Mouse (Mus musculus) thymus, adult 2 months (tissue): Measurements from ENCODE around the gene Zcchc2. TPM values are rescaled to one million over a fixed set of nuclear protein-coding genes. Genes with fewer than 3 reads are reported as not detected.

Experiments used
- DNase-seq: peaks from one replicate; pipeline ENCODE4 v3.0.0; 2021
- H3K27ac ChIP-seq: fragments of 200-500 bp; 2 replicates; pipeline ENCODE4 v1.5.1; 2012; ENCODE audit warnings: low read length, control low read depth; ENCODE audit not compliant: control insufficient read depth, insufficient read depth
- H3K27me3 ChIP-seq: fragments of 200-500 bp; 2 replicates; pipeline ENCODE4 v1.6.1; 2012; ENCODE audit warnings: mild to moderate bottlenecking, low read length, moderate library complexity, mixed read lengths; ENCODE audit not compliant: control insufficient read depth, insufficient read depth
- H3K36me3 ChIP-seq: fragments of 200-500 bp; 2 replicates; pipeline ENCODE4 v1.6.1; 2012; ENCODE audit warnings: mild to moderate bottlenecking, low read length, moderate library complexity; ENCODE audit not compliant: control insufficient read depth, insufficient read depth
- H3K4me1 ChIP-seq: fragments of 200-500 bp; replicated peaks from 2 replicates; pipeline ENCODE4 v1.6.1; 2012; ENCODE audit warnings: low read length; ENCODE audit not compliant: control insufficient read depth, insufficient read depth
- H3K4me3 ChIP-seq: fragments of 200-500 bp; 2 replicates; pipeline ENCODE4 v1.5.1; 2012; ENCODE audit warnings: mild to moderate bottlenecking, low read length, control low read depth, moderate library complexity; ENCODE audit not compliant: control insufficient read depth, insufficient read depth
- CTCF ChIP-seq: fragments of 200-500 bp; IDR thresholded peaks from 2 replicates; pipeline ENCODE4 v1.5.1; 2012; ENCODE audit warnings: mild to moderate bottlenecking, control low read depth, low read length, moderate library complexity, borderline replicate concordance; ENCODE audit not compliant: control insufficient read depth, poor library complexity, insufficient read depth; ENCODE audit errors: extremely low read depth
- POLR2A ChIP-seq: fragments of 200-500 bp; IDR thresholded peaks from 2 replicates; pipeline ENCODE4 v1.6.1; 2012; ENCODE audit warnings: mild to moderate bottlenecking, low read length, control low read depth, moderate library complexity; ENCODE audit not compliant: control insufficient read depth, poor library complexity, insufficient read depth; ENCODE audit errors: extremely low read depth
- WGBS: fragments of 180-500 bp; shearing (Covaris S2); methylation state at CpG from one replicate; pipeline ENCODE4 v1.1.7; 2018; 5-methylcytosine and 5-hydroxymethylcytosine counted together
- polyA plus RNA-seq: library from polyadenylated mRNA; depleted of rRNA; stranded (reverse); fragments of >200 nt; gene quantifications from 2 replicates; pipeline ENCODE4 v1.2.3, GENCODE M21; 2012

Zcchc2 gene
- polyA plus RNA-seq, 1 experiment = 36.5 TPM

GRCm38 (mm10) chr1:106043053-106043820 is 53.0 kb downstream of the Zcchc2 start:
- Histone ChIP-seq H3K4me3 (no peak overlapping the region), H3K36me3 (no peaks in the 10 kb centered on the region), H3K27me3 (no peaks in the 10 kb centered on the region), H3K4me1 (peaks cover 13% of the 10 kb centered on the region), H3K27ac (no peak overlapping the region)
- no peak for DNase-seq
- TF ChIP-seq POLR2A (no peak), CTCF (no peak)
- 84% methylated on average over 4 of the region's 4 CpGs for WGBS

GRCm38 (mm10) chr1:106049036-106049435 is 58.8 kb downstream of the Zcchc2 start:
- Histone ChIP-seq H3K27ac (no peak overlapping the region), H3K36me3 (no peaks in the 10 kb centered on the region), H3K27me3 (no peaks in the 10 kb centered on the region), H3K4me1 (no peaks in the 10 kb centered on the region), H3K4me3 (no peak overlapping the region)
- TF ChIP-seq POLR2A (no peak), CTCF (no peak)
- over 99% methylated on average over 6 of the region's 6 CpGs for WGBS
- no peak for DNase-seq

GRCm38 (mm10) chr1:106054978-106055377 is 64.8 kb downstream of the Zcchc2 start:
- H3K4me1 ChIP-seq = peaks cover 3% of the 10 kb centered on the region; the same call in 1 of the 2 replicates
- 90% methylated on average over 6 of the region's 6 CpGs for WGBS
- no peaks in the 10 kb centered on the region for H3K36me3 ChIP-seq
- no peak overlapping the region for H3K4me3 ChIP-seq
- TF ChIP-seq CTCF (no peak), POLR2A (no peak)
- H3K27me3 ChIP-seq = no peaks in the 10 kb centered on the region
- DNase-seq = no peak
- H3K27ac ChIP-seq = no peak overlapping the region

- TF ChIP-seq CTCF (no peak), POLR2A (no peak)
- Histone ChIP-seq H3K27me3 (no peaks in the 10 kb centered on the region), H3K27ac (no peak overlapping the region), H3K36me3 (no peaks in the 10 kb centered on the region), H3K4me3 (no peak overlapping the region), H3K4me1 (peaks cover 11% of the 10 kb centered on the region; the same call in 1 of the 2 replicates)
- WGBS = 90% methylated on average over 5 of the region's 5 CpGs
- no peak for DNase-seq
These were observed 68.1 kb downstream of the Zcchc2 start for GRCm38 (mm10) chr1:106058355-106058754.

- no peak for TF ChIP-seq CTCF
- TF ChIP-seq POLR2A = no peak
- Histone ChIP-seq H3K27me3 (no peaks in the 10 kb centered on the region), H3K4me1 (peaks cover 17% of the 10 kb centered on the region), H3K4me3 (no peak overlapping the region), H3K36me3 (no peaks in the 10 kb centered on the region), H3K27ac (no peak overlapping the region)
- no peak for DNase-seq
- 85% methylated on average over 4 of the region's 4 CpGs for WGBS
These were observed 69.5 kb downstream of the Zcchc2 start for GRCm38 (mm10) chr1:106059516-106060277.

- DNase-seq = no peak
- no peak overlapping the region for H3K27ac ChIP-seq
- TF ChIP-seq CTCF (no peak), POLR2A (no peak)
- H3K36me3 ChIP-seq = no peaks in the 10 kb centered on the region
- no peak overlapping the region for H3K4me3 ChIP-seq
- H3K27me3 ChIP-seq = no peaks in the 10 kb centered on the region
- peaks cover 25% of the 10 kb centered on the region for H3K4me1 ChIP-seq
- 19% methylated on average over 4 of the region's 4 CpGs for WGBS
These were observed 71.1 kb downstream of the Zcchc2 start for GRCm38 (mm10) chr1:106061185-106061910.
